Mouse (Mus musculus) testis, postnatal 10 days (tissue): ENCODE measurements around the gene Mat2b.
"Not testable (repeated sequence)": the region's sequence is repeated elsewhere in the genome, so short reads cannot be mapped to it uniquely, and the experiment has no call there.

ENCODE experiments used
- DNase-seq: peaks from one replicate; pipeline ENCODE4 v3.0.0; 2021; ENCODE audit warnings: low spot score

Gene Mat2b

GRCm38 (mm10) chr11:40695103-40695502, at the start of gene Mat2b:
Gene Mat2b, minus strand, starts transcription at chr11:40695203.
- no peak for DNase-seq

GRCm38 (mm10) chr11:40744348-40744747, 49.3 kb upstream of the Mat2b start:
- DNase-seq = no peak

GRCm38 (mm10) chr11:40741605-40742262, 46.7 kb upstream of the Mat2b start:
- DNase-seq = no peak

GRCm38 (mm10) chr11:40737369-40737768, 42.4 kb upstream of the Mat2b start:
- no peak for DNase-seq

GRCm38 (mm10) chr11:40734251-40734752, 39.3 kb upstream of the Mat2b start:
- no peak for DNase-seq

GRCm38 (mm10) chr11:40733339-40734174, 38.6 kb upstream of the Mat2b start, which contains the start of the genes Hmmr and Nudcd2:
Gene Hmmr, minus strand, starts transcription at chr11:40733422.
Gene Nudcd2, plus strand, starts transcription at chr11:40733667.
- peak; percentile 91 for DNase-seq

- DNase-seq = no peak
Measured at GRCm38 (mm10) chr11:40732997-40733338, 38.0 kb upstream of the Mat2b start.

GRCm38 (mm10) chr11:40718324-40718723, 23.3 kb upstream of the Mat2b start:
- no peak for DNase-seq

- no peak for DNase-seq
Measured at GRCm38 (mm10) chr11:40715524-40715923, 20.5 kb upstream of the Mat2b start.

GRCm38 (mm10) chr11:40713858-40714257, 18.9 kb upstream of the Mat2b start:
- DNase-seq = no peak

GRCm38 (mm10) chr11:40709899-40710298, 14.9 kb upstream of the Mat2b start:
- DNase-seq = not testable (repeated sequence)

- peak; percentile 70 for DNase-seq
Measured at GRCm38 (mm10) chr11:40694311-40695087, 504 bp downstream of the Mat2b start.

- peak; percentile 85 for DNase-seq
Measured at GRCm38 (mm10) chr11:40693366-40693951, 1.5 kb downstream of the Mat2b start.

- DNase-seq = peak; percentile 93
Measured at GRCm38 (mm10) chr11:40692511-40693365, 2.3 kb downstream of the Mat2b start.

GRCm38 (mm10) chr11:40692101-40692509, 2.9 kb downstream of the Mat2b start:
- no peak for DNase-seq

GRCm38 (mm10) chr11:40690444-40691127, 4.4 kb downstream of the Mat2b start:
- no peak for DNase-seq

GRCm38 (mm10) chr11:40683295-40683694, 11.7 kb downstream of the Mat2b start:
- DNase-seq = no peak

GRCm38 (mm10) chr11:40682456-40682855, 12.5 kb downstream of the Mat2b start:
- DNase-seq = no peak

GRCm38 (mm10) chr11:40677169-40677568, 17.8 kb downstream of the Mat2b start:
- DNase-seq = no peak

GRCm38 (mm10) chr11:40675014-40675730, 19.8 kb downstream of the Mat2b start:
- no peak for DNase-seq
